Mouse (Mus musculus) bone marrow macrophage, adult 2 months (primary cell): Measurements from ENCODE around the gene Fbxo11. TPM values are rescaled to one million over a fixed set of nuclear protein-coding genes. Genes with fewer than 3 reads are reported as not detected.
"Not testable (repeated sequence)": the region's sequence is repeated elsewhere in the genome, so short reads cannot be mapped to it uniquely, and the experiment has no call there.

Experiments
- H3K27ac ChIP-seq: 2 replicates; pipeline ENCODE4 v1.5.1; 2012; ENCODE audit warnings: low read depth, low read length; ENCODE audit not compliant: insufficient read depth
- H3K4me1 ChIP-seq: 2 replicates; pipeline ENCODE4 v1.6.1; 2012; ENCODE audit warnings: low read length; ENCODE audit not compliant: control insufficient read depth, insufficient read depth
- H3K4me3 ChIP-seq: 2 replicates; pipeline ENCODE4 v1.5.1; 2012; ENCODE audit warnings: mild to moderate bottlenecking, low read length, moderate library complexity; ENCODE audit not compliant: insufficient read depth
- CTCF ChIP-seq: IDR thresholded peaks from 2 replicates; pipeline ENCODE4 v1.5.1; 2012; ENCODE audit warnings: low read depth, mild to moderate bottlenecking, low read length, moderate library complexity
- POLR2A ChIP-seq: IDR thresholded peaks from 2 replicates; pipeline ENCODE4 v1.6.1; 2012; ENCODE audit warnings: mild to moderate bottlenecking, low read depth, low read length, borderline replicate concordance
- polyA plus RNA-seq: library from polyadenylated mRNA; stranded (reverse); fragments of >200 nt; gene quantifications from 2 replicates; pipeline ENCODE4 v1.2.4, GENCODE M21; 2012; ENCODE audit not compliant: missing spikeins, insufficient read depth, insufficient read length

Gene Fbxo11
- polyA plus RNA-seq, 1 experiment: 82.9 TPM

- TF ChIP-seq POLR2A (no peak), CTCF (no peak)
- no peak overlapping the region for H3K27ac ChIP-seq
- H3K4me3 ChIP-seq: no peak overlapping the region
- no peaks in the 10 kb centered on the region for H3K4me1 ChIP-seq
Measured at GRCm38 (mm10) chr17:87963081-87964075, 101.7 kb downstream of the Fbxo11 start.

GRCm38 (mm10) chr17:87959931-87960330 lies 105.2 kb downstream of the Fbxo11 start:
- H3K4me1 ChIP-seq, H3K4me3 ChIP-seq: not testable (repeated sequence)

GRCm38 (mm10) chr17:87959406-87959805 lies 105.7 kb downstream of the Fbxo11 start:
- not testable (repeated sequence) for H3K27ac ChIP-seq

More at GRCm38 (mm10) chr17:87959931-87960330, 105.2 kb downstream of the Fbxo11 start:
- not testable (repeated sequence) for H3K27ac ChIP-seq

GRCm38 (mm10) chr17:87958283-87958682 lies 106.8 kb downstream of the Fbxo11 start:
- Histone ChIP-seq H3K4me1 (no peaks in the 10 kb centered on the region), H3K27ac (no peak overlapping the region), H3K4me3 (no peak overlapping the region)
- TF ChIP-seq CTCF: no peak
- no peak for TF ChIP-seq POLR2A

More at GRCm38 (mm10) chr17:87959406-87959805, 105.7 kb downstream of the Fbxo11 start:
- H3K4me1 ChIP-seq, H3K4me3 ChIP-seq: not testable (repeated sequence)

GRCm38 (mm10) chr17:87957096-87957840 lies 107.8 kb downstream of the Fbxo11 start:
- Histone ChIP-seq H3K4me1 (no peaks in the 10 kb centered on the region), H3K4me3 (no peak overlapping the region), H3K27ac (no peak overlapping the region)
- TF ChIP-seq CTCF (no peak), POLR2A (no peak)

GRCm38 (mm10) chr17:87954618-87955124 lies 110.4 kb downstream of the Fbxo11 start:
- H3K4me3 ChIP-seq, H3K4me1 ChIP-seq, H3K27ac ChIP-seq: not testable (repeated sequence)

GRCm38 (mm10) chr17:87948965-87949584 lies 116.0 kb downstream of the Fbxo11 start:
- no peak overlapping the region for H3K27ac ChIP-seq
- no peak overlapping the region for H3K4me3 ChIP-seq
- no peaks in the 10 kb centered on the region for H3K4me1 ChIP-seq
- TF ChIP-seq CTCF (peak; percentile 92), POLR2A (no peak)

Other genes starting within 250 kb of the Fbxo11 start
- not detected in 2 replicates for gene Rpl36-ps4, start 144.3 kb downstream of the Fbxo11 start, polyA plus RNA-seq
- 15.8 and 19.0 TPM in 2 replicates for gene Msh6, start 90.2 kb downstream of the Fbxo11 start, polyA plus RNA-seq